Mouse (Mus musculus): ENCODE measurements around the gene Ctnnbip1. TPM values are rescaled to one million over a fixed set of nuclear protein-coding genes. Genes with fewer than 3 reads are reported as not detected.
A peak's percentile ranks its signal among the peaks of the same experiment; 100 is the strongest.

Gene Ctnnbip1
- total and polyA plus RNA-seq, 2 experiments, result 4.9 to 9.7 TPM

DNA sequence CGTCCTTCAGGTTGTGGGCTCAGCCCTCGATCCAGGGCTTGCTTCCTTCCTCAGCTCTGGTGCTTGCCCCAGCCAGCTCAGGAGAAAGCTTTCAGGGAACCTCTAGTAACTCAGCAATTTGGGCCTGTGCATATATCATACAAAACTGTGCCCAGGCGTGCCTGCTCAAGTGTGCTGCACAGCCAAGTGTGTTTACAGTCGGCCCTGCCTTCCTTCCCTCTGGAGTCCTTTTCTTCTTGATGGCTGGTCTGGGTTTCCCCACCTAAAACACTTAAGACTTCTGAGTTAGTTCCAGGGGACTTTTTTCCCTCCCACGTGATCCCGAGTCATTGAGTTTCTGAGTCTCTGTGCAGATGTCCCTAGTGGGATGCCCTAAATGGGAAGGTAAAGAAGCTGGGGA is 29.5 kb downstream of the Ctnnbip1 start:
- no peak for DNase-seq (ENCODE audit: extremely low read depth, low read depth, low spot score)
- TF ChIP-seq POLR2A (IDR thresholded peaks at IDR 0.05; ENCODE audit: extremely low read depth, insufficient read depth, low read length), result no peak
- TF ChIP-seq CTCF (IDR thresholded peaks at IDR 0.05; ENCODE audit: low read depth, low read length), result no peak
- no peak overlapping the region for H3K27ac ChIP-seq (replicated peaks; ENCODE audit: insufficient read depth, low read depth, low read length)
- 91% methylated on average over 6 of the region's 6 CpGs for WGBS
- no peak overlapping the region for H3K9ac ChIP-seq (ENCODE audit: low read depth, low read length)
- peaks cover 4% of the 10 kb centered on the region; the same call in 1 of the 2 replicates for H3K4me1 ChIP-seq (ENCODE audit: control insufficient read depth, insufficient read depth, low read length)
- H3K4me3 ChIP-seq (ENCODE audit: insufficient read depth, low read depth, low read length), result no peak overlapping the region
- no peaks in the 10 kb centered on the region for H3K79me2 ChIP-seq (ENCODE audit: control insufficient read depth, insufficient read depth, low read length)
- H3K36me3 ChIP-seq (ENCODE audit: control insufficient read depth, insufficient read depth, low read length), result no peaks in the 10 kb centered on the region
- H3K27me3 ChIP-seq (ENCODE audit: control insufficient read depth, insufficient read depth, low read length), result no peaks in the 10 kb centered on the region

DNA sequence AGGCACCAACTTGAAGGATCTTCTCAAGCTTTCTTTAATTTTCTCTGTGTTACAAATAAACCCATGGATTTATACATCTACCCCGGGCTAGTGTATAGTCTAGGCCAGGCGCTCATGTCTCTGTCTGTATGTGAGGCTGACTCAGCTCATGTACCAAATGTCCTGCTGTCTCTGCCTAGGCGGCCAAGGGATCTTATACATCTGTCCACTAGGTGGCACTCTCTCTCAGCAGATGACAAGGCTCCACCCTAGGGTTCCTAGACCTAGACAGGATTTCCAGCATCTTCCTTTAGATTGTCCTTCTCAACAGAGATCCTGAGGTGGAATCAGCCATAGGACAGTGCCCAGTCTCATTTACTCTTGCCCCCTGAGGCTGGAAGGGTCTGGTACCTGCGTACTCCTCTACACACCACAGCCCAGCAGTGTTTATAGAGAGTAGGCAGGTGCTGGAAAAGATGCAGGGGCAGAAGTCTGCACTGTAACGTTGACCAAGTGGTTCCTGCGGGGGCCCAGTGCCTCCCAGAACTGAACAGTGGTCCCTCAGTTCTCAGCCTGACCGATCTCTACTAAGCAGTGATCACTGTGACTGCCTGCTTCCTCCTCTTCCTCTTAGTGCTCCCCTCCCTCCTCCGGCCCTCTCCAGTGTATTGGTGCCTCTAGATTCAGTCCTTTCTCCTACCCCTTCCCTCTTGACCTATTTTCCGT is 31.3 kb downstream of the Ctnnbip1 start:
- no peak overlapping the region for H3K4me3 ChIP-seq (ENCODE audit: insufficient read depth, low read depth, low read length)
- TF ChIP-seq POLR2A (IDR thresholded peaks at IDR 0.05; ENCODE audit: extremely low read depth, insufficient read depth, low read length) (no peak), CTCF (IDR thresholded peaks at IDR 0.05; ENCODE audit: low read depth, low read length) (peak; percentile 87)

DNA sequence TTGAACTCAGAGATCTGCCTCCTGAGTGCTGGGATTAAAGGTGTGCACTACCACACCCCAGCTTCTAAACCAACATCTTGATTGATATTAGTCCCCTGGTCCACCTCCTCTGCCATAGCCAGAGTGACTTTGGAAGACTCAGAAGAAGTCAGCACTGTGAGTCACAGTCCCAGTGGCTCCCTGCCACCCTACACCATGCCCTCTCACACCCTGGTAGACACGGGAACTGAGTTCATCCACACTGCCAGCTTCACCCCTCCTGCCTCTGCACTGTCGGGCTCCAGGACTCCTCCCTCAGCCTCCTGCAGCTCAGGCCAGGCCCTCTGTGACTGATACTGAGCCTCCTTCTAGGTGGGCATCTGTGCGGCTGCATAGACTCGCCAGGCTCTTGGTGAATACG is 32.8 kb downstream of the Ctnnbip1 start:
- no peaks in the 10 kb centered on the region for H3K36me3 ChIP-seq (ENCODE audit: control insufficient read depth, insufficient read depth, low read length)
- H3K27me3 ChIP-seq (ENCODE audit: control insufficient read depth, insufficient read depth, low read length), result no peaks in the 10 kb centered on the region
- TF ChIP-seq CTCF (IDR thresholded peaks at IDR 0.05; ENCODE audit: low read depth, low read length), result no peak
- no peak for TF ChIP-seq POLR2A (IDR thresholded peaks at IDR 0.05; ENCODE audit: extremely low read depth, insufficient read depth, low read length)
- peaks cover 4% of the 10 kb centered on the region; the same call in 1 of the 2 replicates for H3K4me1 ChIP-seq (ENCODE audit: control insufficient read depth, insufficient read depth, low read length)
- no peak overlapping the region for H3K9ac ChIP-seq (ENCODE audit: low read depth, low read length)
- no peak overlapping the region for H3K27ac ChIP-seq (replicated peaks; ENCODE audit: insufficient read depth, low read depth, low read length)
- 87% methylated on average over 5 of the region's 5 CpGs for WGBS
- no peaks in the 10 kb centered on the region for H3K79me2 ChIP-seq (ENCODE audit: control insufficient read depth, insufficient read depth, low read length)
- no peak overlapping the region for H3K4me3 ChIP-seq (ENCODE audit: insufficient read depth, low read depth, low read length)
- no peak for DNase-seq (ENCODE audit: extremely low read depth, low read depth, low spot score)

More for the DNA sequence above, 31.3 kb downstream of the Ctnnbip1 start:
- H3K79me2 ChIP-seq (ENCODE audit: control insufficient read depth, insufficient read depth, low read length), result no peaks in the 10 kb centered on the region
- H3K4me1 ChIP-seq (ENCODE audit: control insufficient read depth, insufficient read depth, low read length), result peaks cover 4% of the 10 kb centered on the region; the same call in 1 of the 2 replicates
- H3K27ac ChIP-seq (replicated peaks; ENCODE audit: insufficient read depth, low read depth, low read length), result no peak overlapping the region
- H3K27me3 ChIP-seq (ENCODE audit: control insufficient read depth, insufficient read depth, low read length), result no peaks in the 10 kb centered on the region
- DNase-seq (ENCODE audit: extremely low read depth, low read depth, low spot score), result peak; percentile 55
- no peaks in the 10 kb centered on the region for H3K36me3 ChIP-seq (ENCODE audit: control insufficient read depth, insufficient read depth, low read length)
- H3K9ac ChIP-seq (ENCODE audit: low read depth, low read length), result no peak overlapping the region
- WGBS, result 59% methylated on average over 9 of the region's 9 CpGs

DNA sequence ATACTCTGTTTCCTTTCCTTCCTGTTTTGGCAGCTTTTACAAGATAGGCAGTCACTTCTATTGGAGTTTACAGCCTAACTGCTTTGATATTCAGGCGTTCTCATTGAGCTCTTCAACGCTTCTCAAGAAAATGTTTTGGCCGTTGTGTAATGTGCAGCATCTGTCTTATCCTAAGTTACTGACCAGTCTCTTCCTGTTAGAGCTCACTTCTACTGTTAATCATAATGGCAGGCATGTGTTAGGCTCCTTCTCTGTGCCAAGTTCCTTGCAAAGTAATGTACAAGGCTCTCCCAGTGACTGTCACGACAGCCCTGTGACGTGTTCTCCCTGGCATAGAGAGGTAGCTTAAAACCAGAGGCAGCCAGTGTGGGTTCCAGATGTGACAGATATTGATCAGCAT is 33.7 kb downstream of the Ctnnbip1 start:
- H3K27me3 ChIP-seq (ENCODE audit: control insufficient read depth, insufficient read depth, low read length), result no peaks in the 10 kb centered on the region
- no peak overlapping the region for H3K4me3 ChIP-seq (ENCODE audit: insufficient read depth, low read depth, low read length)
- no peak overlapping the region for H3K9ac ChIP-seq (ENCODE audit: low read depth, low read length)
- H3K4me1 ChIP-seq (ENCODE audit: control insufficient read depth, insufficient read depth, low read length), result peaks cover under 1% of the 10 kb centered on the region; the same call in 1 of the 2 replicates
- H3K27ac ChIP-seq (replicated peaks; ENCODE audit: insufficient read depth, low read depth, low read length), result no peak overlapping the region
- 87% methylated on average over 5 of the region's 5 CpGs for WGBS
- H3K36me3 ChIP-seq (ENCODE audit: control insufficient read depth, insufficient read depth, low read length), result no peaks in the 10 kb centered on the region
- DNase-seq (ENCODE audit: extremely low read depth, low read depth, low spot score), result no peak
- no peaks in the 10 kb centered on the region for H3K79me2 ChIP-seq (ENCODE audit: control insufficient read depth, insufficient read depth, low read length)
- TF ChIP-seq CTCF (IDR thresholded peaks at IDR 0.05; ENCODE audit: low read depth, low read length) (no peak), POLR2A (IDR thresholded peaks at IDR 0.05; ENCODE audit: extremely low read depth, insufficient read depth, low read length) (no peak)

DNA sequence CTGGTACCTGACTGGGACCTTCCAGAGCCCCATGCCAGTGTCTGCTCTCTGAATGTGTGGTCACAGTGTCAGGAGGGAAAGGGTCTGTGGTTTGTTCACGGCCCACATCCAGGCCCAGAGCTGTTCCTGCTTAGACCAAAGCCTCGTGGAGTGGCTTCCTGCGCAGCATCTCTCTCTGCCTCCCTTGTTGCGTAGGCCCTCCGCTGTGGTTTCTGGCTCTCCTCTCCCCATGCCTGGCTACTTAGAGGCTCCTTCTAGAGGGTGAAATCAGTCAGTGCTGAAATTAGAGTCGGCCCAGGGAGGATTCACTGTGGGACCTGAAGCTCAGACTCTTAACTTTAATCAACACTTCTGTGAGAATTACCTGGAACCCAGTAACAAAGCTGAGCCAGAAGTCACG is 35.8 kb downstream of the Ctnnbip1 start:
- no peak for DNase-seq (ENCODE audit: extremely low read depth, low read depth, low spot score)
- H3K4me1 ChIP-seq (ENCODE audit: control insufficient read depth, insufficient read depth, low read length), result no peaks in the 10 kb centered on the region
- no peak overlapping the region for H3K27ac ChIP-seq (replicated peaks; ENCODE audit: insufficient read depth, low read depth, low read length)
- no peak overlapping the region for H3K9ac ChIP-seq (ENCODE audit: low read depth, low read length)
- H3K36me3 ChIP-seq (ENCODE audit: control insufficient read depth, insufficient read depth, low read length), result no peaks in the 10 kb centered on the region
- H3K79me2 ChIP-seq (ENCODE audit: control insufficient read depth, insufficient read depth, low read length), result no peaks in the 10 kb centered on the region
- 87% methylated on average over 7 of the region's 7 CpGs for WGBS
- H3K4me3 ChIP-seq (ENCODE audit: insufficient read depth, low read depth, low read length), result no peak overlapping the region
- no peaks in the 10 kb centered on the region for H3K27me3 ChIP-seq (ENCODE audit: control insufficient read depth, insufficient read depth, low read length)
- TF ChIP-seq POLR2A (IDR thresholded peaks at IDR 0.05; ENCODE audit: extremely low read depth, insufficient read depth, low read length) (no peak), CTCF (IDR thresholded peaks at IDR 0.05; ENCODE audit: low read depth, low read length) (no peak)

DNA sequence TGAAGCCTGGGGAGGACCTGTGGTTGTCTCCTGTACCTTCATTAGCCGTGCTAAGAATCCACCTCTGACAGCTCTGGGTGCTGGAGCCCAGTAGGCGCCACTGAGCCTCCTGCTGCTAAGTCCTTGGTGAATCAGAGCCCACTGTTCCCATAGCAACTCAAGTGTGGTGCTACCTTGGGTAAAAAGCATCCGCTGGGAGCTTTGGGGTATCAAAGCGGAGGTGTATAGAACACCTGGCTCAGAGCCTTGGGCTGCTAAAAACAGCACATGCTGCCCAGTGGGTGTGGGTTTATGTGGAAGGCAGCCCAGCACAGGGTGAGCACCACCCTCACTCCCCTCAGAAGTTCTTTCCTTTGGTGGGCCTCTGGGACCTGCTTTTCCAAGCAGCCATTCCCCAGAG is 38.1 kb downstream of the Ctnnbip1 start:
- DNase-seq (ENCODE audit: extremely low read depth, low read depth, low spot score), result no peak
- H3K4me3 ChIP-seq (ENCODE audit: insufficient read depth, low read depth, low read length), result no peak overlapping the region
- H3K79me2 ChIP-seq (ENCODE audit: control insufficient read depth, insufficient read depth, low read length), result no peaks in the 10 kb centered on the region
- WGBS, result 95% methylated on average over 4 of the region's 4 CpGs
- H3K4me1 ChIP-seq (ENCODE audit: control insufficient read depth, insufficient read depth, low read length), result no peaks in the 10 kb centered on the region
- H3K9ac ChIP-seq (ENCODE audit: low read depth, low read length), result no peak overlapping the region
- no peaks in the 10 kb centered on the region for H3K36me3 ChIP-seq (ENCODE audit: control insufficient read depth, insufficient read depth, low read length)
- TF ChIP-seq POLR2A (IDR thresholded peaks at IDR 0.05; ENCODE audit: extremely low read depth, insufficient read depth, low read length), result no peak
- no peak for TF ChIP-seq CTCF (IDR thresholded peaks at IDR 0.05; ENCODE audit: low read depth, low read length)
- no peaks in the 10 kb centered on the region for H3K27me3 ChIP-seq (ENCODE audit: control insufficient read depth, insufficient read depth, low read length)
- no peak overlapping the region for H3K27ac ChIP-seq (replicated peaks; ENCODE audit: insufficient read depth, low read depth, low read length)

All from liver, adult 2 months (tissue).